Mouse (Mus musculus) midbrain, postnatal 0 days (tissue): ENCODE results near the gene Naa38. TPM values are rescaled to one million over a fixed set of nuclear protein-coding genes. Genes with fewer than 3 reads are reported as not detected.

Experiments used
- ATAC-seq: fragments of 200-750 bp; cut with Nextera tagmentation; 2 replicates; pipeline ENCODE4 v1.8.0; 2017; ENCODE audit warnings: moderate number of reproducible peaks, mild to moderate bottlenecking, moderate TSS enrichment, moderate library complexity; ENCODE audit not compliant: low FRiP score
- DNase-seq: peaks from one replicate; pipeline ENCODE4 v3.0.0-alpha.2; 2015; ENCODE audit warnings: low spot score
- H3K27ac ChIP-seq: fragments of 300-500 bp; sonication (generic); 2 replicates; pipeline ENCODE4 v1.5.1; 2014; ENCODE audit warnings: low read depth, mild to moderate bottlenecking, low read length, mixed read lengths
- H3K27me3 ChIP-seq: fragments of 300-500 bp; sonication (generic); 2 replicates; pipeline ENCODE4 v1.6.1; 2014; ENCODE audit warnings: low read length, control low read depth, mixed read lengths; ENCODE audit not compliant: insufficient read depth
- H3K36me3 ChIP-seq: fragments of 300-500 bp; sonication (generic); 2 replicates; pipeline ENCODE4 v1.6.1; 2014; ENCODE audit warnings: low read length, control low read depth, mixed read lengths; ENCODE audit not compliant: insufficient read depth
- H3K4me1 ChIP-seq: fragments of 300-500 bp; sonication (generic); 2 replicates; pipeline ENCODE4 v1.6.1; 2014; ENCODE audit warnings: mild to moderate bottlenecking, control low read depth, antibody characterized with exemption, low read length, mixed read lengths; ENCODE audit not compliant: insufficient read depth
- H3K4me2 ChIP-seq: fragments of 300-500 bp; sonication (generic); 2 replicates; pipeline ENCODE4 v1.6.1; 2014; ENCODE audit warnings: low read depth, mild to moderate bottlenecking, low read length, mixed read lengths; ENCODE audit not compliant: poor library complexity, severe bottlenecking
- H3K4me3 ChIP-seq: fragments of 300-500 bp; sonication (generic); 2 replicates; pipeline ENCODE4 v1.5.1; 2014; ENCODE audit warnings: low read depth, mild to moderate bottlenecking, low read length, moderate library complexity
- H3K9ac ChIP-seq: fragments of 300-500 bp; sonication (generic); replicated peaks from 2 replicates; pipeline ENCODE4 v1.6.1; 2014; ENCODE audit warnings: mild to moderate bottlenecking, low read length, moderate library complexity, mixed read lengths; ENCODE audit not compliant: poor library complexity, severe bottlenecking
- H3K9me3 ChIP-seq: fragments of 300-500 bp; sonication (generic); 2 replicates; pipeline ENCODE4 v1.6.1; 2016; ENCODE audit warnings: low read length, control low read depth
- CTCF ChIP-seq: IDR thresholded peaks from 2 replicates; pipeline ENCODE4 v1.5.1; 2016; ENCODE audit warnings: antibody characterized with exemption, mild to moderate bottlenecking
- WGBS: fragments of 180-500 bp; shearing (Covaris S2); extraction: QIAGEN DNeasy Blood & Tissue Kit; methylation state at CpG from one replicate; pipeline ENCODE4 v1.1.7; 2014; 5-methylcytosine and 5-hydroxymethylcytosine counted together
- polyA plus RNA-seq: library from polyadenylated mRNA; unstranded; fragments of >200 nt; fragmentation: Nextera tagmentation; extraction: Ambion mirVana; gene quantifications from 2 replicates; pipeline ENCODE4 v1.2.1, GENCODE M21; 2015
- total RNA-seq: library from RNA; depleted of rRNA; stranded (reverse); fragments of >200 nt; gene quantifications from 2 replicates; pipeline ENCODE4 v1.2.3, GENCODE M21; 2014

Naa38 gene
- total and polyA plus RNA-seq, 2 experiments from 2014 or later, result 95.9 to 120 TPM

- ATAC-seq (no peak), DNase-seq (no peak)
- TF ChIP-seq CTCF, result no peak
- Histone ChIP-seq H3K4me1 (no peaks in the 10 kb centered on the region), H3K4me2 (no peak overlapping the region), H3K27ac (no peak overlapping the region), H3K9ac (no peak overlapping the region), H3K27me3 (no peaks in the 10 kb centered on the region), H3K36me3 (peaks cover 5% of the 10 kb centered on the region; the same call in 1 of the 2 replicates), H3K4me3 (no peak overlapping the region), H3K9me3 (no peaks in the 10 kb centered on the region)
- 85% methylated on average over 3 of the region's 3 CpGs for WGBS
These were observed 17.5 kb upstream of the Naa38 start for GRCm38 (mm10) chr11:69377766-69378165.

GRCm38 (mm10) chr11:69379600-69379999, 15.7 kb upstream of the Naa38 start:
- no peak for ATAC-seq
- WGBS, result 93% methylated on average over 3 of the region's 3 CpGs
- H3K36me3 ChIP-seq, result 0 out of 2 replicates have a peak, but pooled peaks cover 3% of the 10 kb centered on the region

GRCm38 (mm10) chr11:69381356-69381755, 13.9 kb upstream of the Naa38 start:
- H3K9me3 ChIP-seq, result no peaks in the 10 kb centered on the region
- 80% methylated on average over 6 of the region's 6 CpGs for WGBS
- H3K4me1 ChIP-seq, result no peaks in the 10 kb centered on the region
- H3K4me2 ChIP-seq, result no peak overlapping the region
- H3K36me3 ChIP-seq, result no peaks in the 10 kb centered on the region
- ATAC-seq, result no peak
- no peak for DNase-seq
- no peak overlapping the region for H3K9ac ChIP-seq
- H3K27ac ChIP-seq, result no peak overlapping the region
- H3K27me3 ChIP-seq, result no peaks in the 10 kb centered on the region
- no peak for TF ChIP-seq CTCF
- no peak overlapping the region for H3K4me3 ChIP-seq

More at GRCm38 (mm10) chr11:69379600-69379999, 15.7 kb upstream of the Naa38 start:
- no peaks in the 10 kb centered on the region for H3K9me3 ChIP-seq
- no peak for DNase-seq
- no peak overlapping the region for H3K4me2 ChIP-seq
- H3K9ac ChIP-seq, result no peak overlapping the region
- no peak overlapping the region for H3K4me3 ChIP-seq
- H3K4me1 ChIP-seq, result no peaks in the 10 kb centered on the region
- no peak for TF ChIP-seq CTCF
- no peak overlapping the region for H3K27ac ChIP-seq
- no peaks in the 10 kb centered on the region for H3K27me3 ChIP-seq

GRCm38 (mm10) chr11:69382478-69383105, 12.7 kb upstream of the Naa38 start:
- 65% methylated on average over 10 of the region's 10 CpGs for WGBS
- DNase-seq (no peak), ATAC-seq (no peak)
- no peaks in the 10 kb centered on the region for H3K9me3 ChIP-seq
- no peaks in the 10 kb centered on the region for H3K36me3 ChIP-seq
- H3K9ac ChIP-seq, result no peak overlapping the region
- no peaks in the 10 kb centered on the region for H3K4me1 ChIP-seq
- H3K4me2 ChIP-seq, result no peak overlapping the region
- no peaks in the 10 kb centered on the region for H3K27me3 ChIP-seq
- no peak overlapping the region for H3K4me3 ChIP-seq
- H3K27ac ChIP-seq, result no peak overlapping the region
- no peak for TF ChIP-seq CTCF

- Histone ChIP-seq H3K27ac (no peak overlapping the region), H3K4me3 (no peak overlapping the region), H3K4me2 (no peak overlapping the region), H3K27me3 (no peaks in the 10 kb centered on the region), H3K4me1 (no peaks in the 10 kb centered on the region), H3K9ac (no peak overlapping the region), H3K9me3 (no peaks in the 10 kb centered on the region), H3K36me3 (no peaks in the 10 kb centered on the region)
- ATAC-seq (no peak), DNase-seq (no peak)
- no peak for TF ChIP-seq CTCF
- WGBS, result 86% methylated on average over 6 of the region's 6 CpGs
These were observed 10.3 kb upstream of the Naa38 start for GRCm38 (mm10) chr11:69384979-69385378.

GRCm38 (mm10) chr11:69386758-69387157, 8.5 kb upstream of the Naa38 start:
- ATAC-seq, result no peak
- 85% methylated on average over 7 of the region's 7 CpGs for WGBS
- Histone ChIP-seq H3K4me3 (no peak overlapping the region), H3K27me3 (no peaks in the 10 kb centered on the region), H3K9me3 (no peaks in the 10 kb centered on the region), H3K4me1 (no peaks in the 10 kb centered on the region), H3K4me2 (no peak overlapping the region), H3K27ac (no peak overlapping the region), H3K36me3 (no peaks in the 10 kb centered on the region), H3K9ac (no peak overlapping the region)
- DNase-seq, result no peak
- peak; percentile 51 for TF ChIP-seq CTCF
